Mouse (Mus musculus): ENCODE data around the gene Tbc1d8.

- TF ChIP-seq CTCF (IDR thresholded peaks at IDR 0.05; ENCODE audit: low read depth): no peak; the same call in 1 of the 2 replicates
- no peak for TF ChIP-seq EP300 (IDR thresholded peaks at IDR 0.05; ENCODE audit: low read depth)
These were observed 116.6 kb downstream of the Tbc1d8 start for GRCm38 (mm10) chr1:39361754-39362514.
